Comparison of ENCODE assay signal across 10 mouse cellular contexts in genomic region chr8:84789855-84790486, GRCm38 (mm10). TPM values are rescaled to one million over a fixed set of nuclear protein-coding genes. Genes with fewer than 3 reads are reported as not detected.
A peak's percentile ranks its signal among the peaks of the same experiment; 100 is the strongest.
DNase-seq lines count a peak whose midpoint lies in the region; ATAC-seq lines count a peak whose summit lies in the region.
"Had no signal": no experiment of that assay in that cellular context is flagged by ENCODE, and none has a peak within 500 bp of the region (broad histone marks: within the 10 kb centered on the region; RNA-seq: fewer than 3 reads in every experiment).

No protein-coding gene starts in this region.

- H3K4me2 ChIP-seq in limb, embryonic 13.5 days (replicated peaks) = peak overlapping the region; percentile 47; the same call in 1 of the 2 replicates
- H3K4me2 ChIP-seq: neural tube, embryonic 12.5 days had no signal

- H3K4me1 ChIP-seq in limb, embryonic 13.5 days = peaks cover 98% of the 10 kb centered on the region
- H3K4me1 ChIP-seq in limb, embryonic 10.5 days = peaks cover 29% of the 10 kb centered on the region

- peak; percentile 75 for DNase-seq in cerebellum, adult 11 months
- no peak for DNase-seq in limb, embryonic 10.5 days (ENCODE audit: low spot score)
- DNase-seq in cerebellum, adult 9-11 months = peak; percentile 86
- peak; percentile 86 for DNase-seq in gastrocnemius, postnatal 25 days
- DNase-seq in thymus, postnatal 10 days (ENCODE audit: low spot score in 2 of 2) = no peak
- DNase-seq in B cell, adult 2 months = no peak
- DNase-seq: lung, postnatal 10 days had no signal

- H3K36me3 ChIP-seq in limb, embryonic 13.5 days = peaks cover 4% of the 10 kb centered on the region; the same call in 1 of the 2 replicates
- H3K36me3 ChIP-seq in limb, embryonic 10.5 days = no peaks in the 10 kb centered on the region
- H3K36me3 ChIP-seq: neural tube, embryonic 12.5 days had no signal

- no peak for ATAC-seq in cerebellum, adult (ENCODE audit: insufficient number of reproducible peaks, low FRiP score, low TSS enrichment)
- ATAC-seq in limb, embryonic 13.5 days (ENCODE audit: low FRiP score, low read depth) = no peak

- peak overlapping the region; percentile 25; the same call in 1 of the 2 replicates for H3K9ac ChIP-seq in limb, embryonic 13.5 days

- 71% methylated on average over 9 of the region's 9 CpGs for WGBS in limb, embryonic 13.5 days
- WGBS in limb, embryonic 10.5 days = 82% methylated on average over 9 of the region's 9 CpGs

- H3K27ac ChIP-seq in limb, embryonic 13.5 days = 0 out of 2 replicates have a peak overlapping the region, but pooled peaks have one; percentile 6
- no peak overlapping the region for H3K27ac ChIP-seq in limb, embryonic 10.5 days
- H3K27ac ChIP-seq: neural tube, embryonic 12.5 days had no signal

- H3K9me3 ChIP-seq in limb, embryonic 13.5 days = no peaks in the 10 kb centered on the region
- H3K9me3 ChIP-seq in limb, embryonic 10.5 days (replicated peaks) = no peaks in the 10 kb centered on the region
- H3K9me3 ChIP-seq: neural tube, embryonic 12.5 days had no signal

- H3K27me3 ChIP-seq in limb, embryonic 13.5 days = peaks cover 71% of the 10 kb centered on the region
- H3K27me3 ChIP-seq in limb, embryonic 10.5 days (ENCODE audit: low read depth, poor library complexity, severe bottlenecking) = peaks cover 100% of the 10 kb centered on the region

- no peak overlapping the region for H3K4me3 ChIP-seq in limb, embryonic 13.5 days
- no peak overlapping the region for H3K4me3 ChIP-seq in limb, embryonic 10.5 days
- H3K4me3 ChIP-seq: neural tube, embryonic 12.5 days had no signal

RNA-seq across cellular contexts. Expression of gene Nfix, which starts 10.2 kb away (rescaled TPM):
- polyA plus RNA-seq in limb, embryonic 13.5 days (2015; fragmentation: Nextera tagmentation; extraction: Ambion mirVana) = 46.9 and 48.0 TPM in 2 replicates
- 0.24 and 2.1 TPM in 2 replicates for polyA plus RNA-seq in limb, embryonic 10.5 days (2016; fragmentation: Nextera tagmentation; extraction: Ambion mirVana)
- total RNA-seq in gastrocnemius, postnatal 25 days (2021) = 100 to 1,000 TPM; 447 to 529 TPM

RNA-seq across cellular contexts. Expression of gene Dand5, which starts 32.7 kb away (rescaled TPM):
- 6.3 TPM in 2 replicates for polyA plus RNA-seq in limb, embryonic 13.5 days (2015; fragmentation: Nextera tagmentation; extraction: Ambion mirVana)
- polyA plus RNA-seq in limb, embryonic 10.5 days (2016; fragmentation: Nextera tagmentation; extraction: Ambion mirVana) = 1.9 and 2.7 TPM in 2 replicates
- 1 to 10 TPM; 9.5 to 9.6 TPM for total RNA-seq in gastrocnemius, postnatal 25 days (2021)

RNA-seq across cellular contexts. Expression of gene Gadd45gip1, which starts 41.4 kb away (rescaled TPM):
- polyA plus RNA-seq in limb, embryonic 13.5 days (2015; fragmentation: Nextera tagmentation; extraction: Ambion mirVana) = 48.1 and 48.4 TPM in 2 replicates
- polyA plus RNA-seq in limb, embryonic 10.5 days (2016; fragmentation: Nextera tagmentation; extraction: Ambion mirVana) = 51.7 and 54.4 TPM in 2 replicates
- 10 to 100 TPM; 20.5 to 22.6 TPM for total RNA-seq in gastrocnemius, postnatal 25 days (2021)

RNA-seq across cellular contexts. Expression of gene Rad23a, which starts 50.5 kb away (rescaled TPM):
- polyA plus RNA-seq in limb, embryonic 13.5 days (2015; fragmentation: Nextera tagmentation; extraction: Ambion mirVana) = 106 TPM in 2 replicates
- 119 and 122 TPM in 2 replicates for polyA plus RNA-seq in limb, embryonic 10.5 days (2016; fragmentation: Nextera tagmentation; extraction: Ambion mirVana)
- 100 to 1,000 TPM; 134 TPM for total RNA-seq in gastrocnemius, postnatal 25 days (2021)

RNA-seq across cellular contexts. Expression of gene Calr, which starts 56.8 kb away (rescaled TPM):
- polyA plus RNA-seq in limb, embryonic 13.5 days (2015; fragmentation: Nextera tagmentation; extraction: Ambion mirVana) = 943 and 1,018 TPM in 2 replicates
- polyA plus RNA-seq in limb, embryonic 10.5 days (2016; fragmentation: Nextera tagmentation; extraction: Ambion mirVana) = 820 and 843 TPM in 2 replicates
- 100 to 1,000 TPM; 178 to 214 TPM for total RNA-seq in gastrocnemius, postnatal 25 days (2021)

Comparison
In these comparisons a context has a peak if more than half of its experiments do, and no peak if none do; other contexts are left out.
1. RNA of gene Nfix, which starts 10.2 kb away (polyA plus RNA-seq): 46.9 to 48.0 TPM in limb, embryonic 13.5 days; 0.24 to 2.1 TPM in limb, embryonic 10.5 days; every median in the first group is over 10 times any median in the second.
2. DNase-seq: peak in cerebellum, adult 11 months (single experiment), cerebellum, adult 9-11 months (single experiment) and gastrocnemius, postnatal 25 days (single experiment); none in limb, embryonic 10.5 days (single experiment), thymus, postnatal 10 days (0 of 2) and B cell, adult 2 months (0 of 2).